7 mouse cellular contexts compared by ENCODE assay signal in the genomic region with DNA sequence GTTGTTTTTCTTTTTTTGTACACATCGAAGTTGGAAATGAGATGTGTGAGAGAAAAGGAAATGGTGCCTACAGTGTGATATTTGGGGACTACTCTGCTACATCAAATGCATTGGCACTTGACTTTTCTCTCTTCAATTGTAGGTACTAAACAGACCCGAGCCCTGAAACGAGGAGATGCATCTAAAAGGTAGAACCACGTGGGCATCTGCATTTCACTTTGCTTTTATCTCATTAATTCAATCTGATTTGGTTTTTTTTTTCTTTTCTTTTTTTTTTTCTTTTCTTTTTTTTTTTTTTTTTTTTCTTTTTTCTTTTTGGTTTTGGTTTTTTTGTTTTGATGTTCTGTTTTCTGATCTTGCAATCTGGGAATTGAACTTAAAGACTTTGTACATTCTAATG. TPM values are rescaled to one million over a fixed set of nuclear protein-coding genes. Genes with fewer than 3 reads are reported as not detected.
DNase-seq lines count a peak whose midpoint lies in the region; ATAC-seq and TF ChIP-seq lines count a peak whose summit lies in the region.

No protein-coding gene starts in this region.

- 20% methylated on average over 4 of the region's 4 CpGs for WGBS in lung, postnatal 0 days
- 21% methylated on average over 4 of the region's 4 CpGs for WGBS in embryonic facial prominence, embryonic 12.5 days
- 24% methylated on average over 4 of the region's 4 CpGs for WGBS in limb, embryonic 11.5 days
- WGBS in stomach, embryonic 15.5 days, result 21% methylated on average over 4 of the region's 4 CpGs

- H3K27me3 ChIP-seq in lung, postnatal 0 days (replicated peaks; ENCODE audit: insufficient read depth, low read length), result no peaks in the 10 kb centered on the region
- no peaks in the 10 kb centered on the region for H3K27me3 ChIP-seq in embryonic facial prominence, embryonic 12.5 days
- H3K27me3 ChIP-seq in limb, embryonic 11.5 days (ENCODE audit: control insufficient read depth, insufficient read depth, low read length), result no peaks in the 10 kb centered on the region
- no peaks in the 10 kb centered on the region for H3K27me3 ChIP-seq in stomach, embryonic 15.5 days (replicated peaks)

- no peak for ATAC-seq in lung, postnatal 0 days
- ATAC-seq in embryonic facial prominence, embryonic 12.5 days (ENCODE audit: insufficient number of reproducible peaks, insufficient read depth, low FRiP score, low TSS enrichment), result no peak
- no peak for ATAC-seq in limb, embryonic 11.5 days (ENCODE audit: insufficient number of reproducible peaks, low FRiP score, low TSS enrichment, low read depth)
- ATAC-seq in stomach, embryonic 15.5 days (ENCODE audit: insufficient read depth, low FRiP score, low read depth), result no peak

- peak overlapping the region; percentile 74; the same call in 1 of the 2 replicates for H3K4me3 ChIP-seq in lung, postnatal 0 days (ENCODE audit: low read depth, low read length)
- H3K4me3 ChIP-seq in embryonic facial prominence, embryonic 12.5 days, result peak overlapping the region; percentile 65
- H3K4me3 ChIP-seq in limb, embryonic 11.5 days (ENCODE audit: low read depth, low read length), result peak overlapping the region; percentile 67
- peak overlapping the region; percentile 77 for H3K4me3 ChIP-seq in stomach, embryonic 15.5 days (replicated peaks)

- TF ChIP-seq CTCF in lung, postnatal 0 days (IDR thresholded peaks at IDR 0.05), result no peak

- no peak for DNase-seq in lung, postnatal 0 days (ENCODE audit: low spot score)
- no peak for DNase-seq in lung, postnatal 36 days
- DNase-seq in limb, embryonic 11.5 days (ENCODE audit: low spot score), result no peak
- DNase-seq in layer of hippocampus, adult 18-20 months (ENCODE audit: low spot score in 2 of 2), result no peak
- no peak for DNase-seq in kidney, postnatal 36 days

- no peak for TF ChIP-seq EP300 in lung, postnatal 0 days (IDR thresholded peaks at IDR 0.05)

- H3K36me3 ChIP-seq in lung, postnatal 0 days (ENCODE audit: insufficient read depth, low read length), result no peaks in the 10 kb centered on the region
- H3K36me3 ChIP-seq in embryonic facial prominence, embryonic 12.5 days, result peaks cover 19% of the 10 kb centered on the region
- 0 out of 2 replicates have a peak, but pooled peaks cover 2% of the 10 kb centered on the region for H3K36me3 ChIP-seq in limb, embryonic 11.5 days (ENCODE audit: control insufficient read depth, insufficient read depth, low read length)
- peaks cover 4% of the 10 kb centered on the region for H3K36me3 ChIP-seq in stomach, embryonic 15.5 days

- H3K4me2 ChIP-seq in lung, postnatal 0 days (replicated peaks; ENCODE audit: low read depth, low read length), result peak overlapping the region; percentile 74
- H3K4me2 ChIP-seq in embryonic facial prominence, embryonic 12.5 days (replicated peaks), result peak overlapping the region; percentile 65
- peak overlapping the region; percentile 72 for H3K4me2 ChIP-seq in limb, embryonic 11.5 days (ENCODE audit: low read depth, severe bottlenecking)
- H3K4me2 ChIP-seq in stomach, embryonic 15.5 days, result peak overlapping the region; percentile 76

- no peak overlapping the region for H3K9ac ChIP-seq in lung, postnatal 0 days (replicated peaks; ENCODE audit: low read depth)
- peak overlapping the region; percentile 69 for H3K9ac ChIP-seq in embryonic facial prominence, embryonic 12.5 days
- no peak overlapping the region for H3K9ac ChIP-seq in limb, embryonic 11.5 days (ENCODE audit: low read length)
- no peak overlapping the region for H3K9ac ChIP-seq in stomach, embryonic 15.5 days

- H3K27ac ChIP-seq in lung, postnatal 0 days (ENCODE audit: low read length), result no peak overlapping the region
- no peak overlapping the region for H3K27ac ChIP-seq in embryonic facial prominence, embryonic 12.5 days
- H3K27ac ChIP-seq in limb, embryonic 11.5 days (replicated peaks; ENCODE audit: low read depth, low read length), result no peak overlapping the region
- H3K27ac ChIP-seq in stomach, embryonic 15.5 days, result no peak overlapping the region

- no peaks in the 10 kb centered on the region for H3K4me1 ChIP-seq in lung, postnatal 0 days (ENCODE audit: insufficient read depth, low read depth, low read length)
- peaks cover 3% of the 10 kb centered on the region; the same call in 1 of the 2 replicates for H3K4me1 ChIP-seq in embryonic facial prominence, embryonic 12.5 days
- H3K4me1 ChIP-seq in limb, embryonic 11.5 days (ENCODE audit: control insufficient read depth, insufficient read depth, low read length), result no peaks in the 10 kb centered on the region
- H3K4me1 ChIP-seq in stomach, embryonic 15.5 days, result no peaks in the 10 kb centered on the region

- H3K9me3 ChIP-seq in lung, postnatal 0 days (ENCODE audit: low read length), result no peaks in the 10 kb centered on the region
- H3K9me3 ChIP-seq in embryonic facial prominence, embryonic 12.5 days, result no peaks in the 10 kb centered on the region
- H3K9me3 ChIP-seq in limb, embryonic 11.5 days (ENCODE audit: control insufficient read depth, low read length), result no peaks in the 10 kb centered on the region
- no peaks in the 10 kb centered on the region for H3K9me3 ChIP-seq in stomach, embryonic 15.5 days

RNA-seq across cellular contexts. Expression of a gene that starts 0.7 kb away (rescaled TPM):
- 12.1 and 12.7 TPM in 2 replicates for polyA plus RNA-seq in lung, postnatal 0 days (2015; fragmentation: Nextera tagmentation; extraction: Ambion mirVana)
- polyA plus RNA-seq in embryonic facial prominence, embryonic 12.5 days (2016; fragmentation: Nextera tagmentation; extraction: Ambion mirVana), result 42.1 and 47.8 TPM in 2 replicates
- 42.2 and 42.5 TPM in 2 replicates for polyA plus RNA-seq in limb, embryonic 11.5 days (2014; fragmentation: Nextera tagmentation; extraction: Ambion mirVana)
- 26.1 and 27.5 TPM in 2 replicates for polyA plus RNA-seq in stomach, embryonic 15.5 days (2015; fragmentation: Nextera tagmentation; extraction: Ambion mirVana)
- total RNA-seq in layer of hippocampus, adult 18-20 months (2021), result 10 to 100 TPM; 13.2 to 14.6 TPM

RNA-seq across cellular contexts. Expression of a gene that starts 1.2 kb away (rescaled TPM):
- 11.4 and 12.5 TPM in 2 replicates for polyA plus RNA-seq in lung, postnatal 0 days (2015; fragmentation: Nextera tagmentation; extraction: Ambion mirVana)
- polyA plus RNA-seq in embryonic facial prominence, embryonic 12.5 days (2016; fragmentation: Nextera tagmentation; extraction: Ambion mirVana), result 17.6 and 21.0 TPM in 2 replicates
- polyA plus RNA-seq in limb, embryonic 11.5 days (2014; fragmentation: Nextera tagmentation; extraction: Ambion mirVana), result 20.3 and 23.9 TPM in 2 replicates
- polyA plus RNA-seq in stomach, embryonic 15.5 days (2015; fragmentation: Nextera tagmentation; extraction: Ambion mirVana), result 16.3 and 17.5 TPM in 2 replicates
- total RNA-seq in layer of hippocampus, adult 18-20 months (2021), result 10 to 100 TPM; 22.4 to 24.9 TPM
